Mouse (Mus musculus) embryonic fibroblast, embryonic 13.5 days (primary cell): Measurements from ENCODE around the gene Btbd11.

Source experiments
- CTCF ChIP-seq: IDR thresholded peaks from 2 replicates; pipeline ENCODE4 v1.5.1; 2011; ENCODE audit warnings: mild to moderate bottlenecking, control low read depth, low read length, moderate library complexity, borderline replicate concordance; ENCODE audit not compliant: insufficient read depth
- POLR2A ChIP-seq: IDR thresholded peaks from 2 replicates; pipeline ENCODE4 v1.6.1; 2011; ENCODE audit warnings: low read depth, mild to moderate bottlenecking, control low read depth, low read length, moderate library complexity

DNA sequence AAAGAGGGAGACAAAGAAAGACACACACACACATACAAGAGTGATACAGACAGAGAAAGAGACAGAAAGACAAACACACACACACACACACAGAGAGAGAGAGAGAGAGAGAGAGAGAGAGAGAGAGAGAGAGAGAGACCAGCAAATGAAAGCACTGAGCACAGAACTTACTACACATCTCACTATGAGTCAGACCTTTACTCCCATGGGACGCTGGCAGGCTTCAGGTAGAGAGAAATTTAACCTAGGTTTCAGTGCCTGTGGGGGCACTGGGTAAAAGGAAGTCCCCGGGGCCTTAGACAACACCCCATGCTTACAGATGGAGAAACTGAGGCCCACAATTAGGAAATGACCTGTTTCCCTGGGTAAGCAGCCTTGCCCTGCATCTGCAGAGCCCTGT lies 61.3 kb downstream of the Btbd11 start:
- no peak for TF ChIP-seq POLR2A
- no peak for TF ChIP-seq CTCF
